Mouse (Mus musculus): ENCODE data around the gene Cyth2. TPM values are rescaled to one million over a fixed set of nuclear protein-coding genes. Genes with fewer than 3 reads are reported as not detected.

Gene Cyth2
- total and polyA plus RNA-seq, 3 experiments = 27.3 to 61.9 (median 59.1) TPM

DNA sequence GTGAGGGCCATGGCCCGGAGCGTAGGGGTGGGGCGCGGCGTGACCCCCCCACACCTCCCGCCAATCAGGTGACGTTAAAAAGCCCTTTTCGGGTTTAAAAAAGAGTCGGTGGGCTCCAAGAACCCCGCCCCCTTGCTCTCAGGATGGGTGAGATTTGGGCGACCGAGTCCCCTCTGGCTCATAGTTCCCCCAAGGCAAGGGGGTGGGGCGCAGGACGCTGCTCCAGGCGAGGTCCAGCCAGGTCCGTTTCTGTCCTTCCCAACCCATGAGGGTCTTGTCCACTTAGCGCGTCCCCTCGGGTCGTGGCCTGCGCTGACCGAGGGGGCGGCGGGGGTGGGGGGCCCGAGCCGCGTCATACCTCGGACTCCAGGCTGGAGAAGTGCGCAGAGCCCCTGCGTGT is 18.0 kb upstream of the Cyth2 start:
- WGBS = 12% methylated on average over 30 of the region's 30 CpGs
- no peaks in the 10 kb centered on the region for H3K36me3 ChIP-seq (ENCODE audit: control insufficient read depth, insufficient read depth, low read length)
- H3K9ac ChIP-seq (ENCODE audit: low read depth, low read length) = no peak overlapping the region
- peaks cover 23% of the 10 kb centered on the region for H3K27me3 ChIP-seq (ENCODE audit: control insufficient read depth, insufficient read depth, low read length)
- H3K4me1 ChIP-seq (ENCODE audit: control insufficient read depth, insufficient read depth, low read length) = peaks cover 4% of the 10 kb centered on the region; the same call in 1 of the 2 replicates
- no peak overlapping the region for H3K27ac ChIP-seq
- H3K4me3 ChIP-seq = no peak overlapping the region
- intact Hi-C loops (cut with DNase I) = loop anchor here (10.0 kb wide), 1 partner anchor 202 kb away; the partner anchor contains the start of genes Abcc6 and Nomo1
- TF ChIP-seq EP300 (IDR thresholded peaks at IDR 0.05; ENCODE audit: insufficient read depth, low read depth, low read length) (no peak), CTCF (IDR thresholded peaks at IDR 0.05) (no peak), POLR2A (IDR thresholded peaks at IDR 0.05; ENCODE audit: insufficient read depth, low read depth, low read length) (no peak)
- no peak for DNase-seq
- no peaks in the 10 kb centered on the region; the same call in 1 of the 2 replicates for H3K79me2 ChIP-seq (replicated peaks; ENCODE audit: control insufficient read depth, insufficient read depth, low read length)

DNA sequence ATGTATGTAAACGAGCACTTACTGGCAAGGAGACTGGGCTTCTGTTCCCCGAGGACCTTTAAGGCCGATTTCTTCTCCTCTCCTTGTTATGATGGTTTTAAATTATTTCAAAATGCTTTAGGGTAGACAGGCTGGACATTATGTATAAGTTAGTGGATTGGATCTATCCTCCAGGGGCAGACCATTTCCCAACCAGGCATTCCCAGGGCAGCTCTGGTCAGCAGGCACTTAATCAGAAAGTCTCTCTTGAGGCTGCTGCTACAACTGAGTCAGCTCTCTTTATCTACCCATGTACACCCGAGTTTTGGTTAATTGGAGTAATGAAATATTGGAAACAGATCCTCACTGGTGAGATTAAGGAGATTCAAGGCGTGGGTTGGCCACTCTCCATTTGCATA is 16.7 kb upstream of the Cyth2 start:
- no peak overlapping the region for H3K27ac ChIP-seq
- intact Hi-C loops (cut with DNase I) = loop anchor here (1.0 to 10.0 kb wide), 3 partner anchors 36 to 204 kb away; partner anchors contain the start of genes Abcc6, Nomo1 and Sphk2
- H3K4me1 ChIP-seq (ENCODE audit: control insufficient read depth, insufficient read depth, low read length) = peaks cover 4% of the 10 kb centered on the region; the same call in 1 of the 2 replicates
- no peaks in the 10 kb centered on the region; the same call in 1 of the 2 replicates for H3K79me2 ChIP-seq (replicated peaks; ENCODE audit: control insufficient read depth, insufficient read depth, low read length)
- no peaks in the 10 kb centered on the region for H3K36me3 ChIP-seq (ENCODE audit: control insufficient read depth, insufficient read depth, low read length)
- TF ChIP-seq POLR2A (IDR thresholded peaks at IDR 0.05; ENCODE audit: insufficient read depth, low read depth, low read length) (no peak), CTCF (IDR thresholded peaks at IDR 0.05) (no peak), EP300 (IDR thresholded peaks at IDR 0.05; ENCODE audit: insufficient read depth, low read depth, low read length) (no peak)
- H3K9ac ChIP-seq (ENCODE audit: low read depth, low read length) = no peak overlapping the region
- H3K4me3 ChIP-seq = peak overlapping the region; percentile 70
- 21% methylated on average over 5 of the region's 5 CpGs for WGBS
- peaks cover 23% of the 10 kb centered on the region for H3K27me3 ChIP-seq (ENCODE audit: control insufficient read depth, insufficient read depth, low read length)
- DNase-seq = no peak

DNA sequence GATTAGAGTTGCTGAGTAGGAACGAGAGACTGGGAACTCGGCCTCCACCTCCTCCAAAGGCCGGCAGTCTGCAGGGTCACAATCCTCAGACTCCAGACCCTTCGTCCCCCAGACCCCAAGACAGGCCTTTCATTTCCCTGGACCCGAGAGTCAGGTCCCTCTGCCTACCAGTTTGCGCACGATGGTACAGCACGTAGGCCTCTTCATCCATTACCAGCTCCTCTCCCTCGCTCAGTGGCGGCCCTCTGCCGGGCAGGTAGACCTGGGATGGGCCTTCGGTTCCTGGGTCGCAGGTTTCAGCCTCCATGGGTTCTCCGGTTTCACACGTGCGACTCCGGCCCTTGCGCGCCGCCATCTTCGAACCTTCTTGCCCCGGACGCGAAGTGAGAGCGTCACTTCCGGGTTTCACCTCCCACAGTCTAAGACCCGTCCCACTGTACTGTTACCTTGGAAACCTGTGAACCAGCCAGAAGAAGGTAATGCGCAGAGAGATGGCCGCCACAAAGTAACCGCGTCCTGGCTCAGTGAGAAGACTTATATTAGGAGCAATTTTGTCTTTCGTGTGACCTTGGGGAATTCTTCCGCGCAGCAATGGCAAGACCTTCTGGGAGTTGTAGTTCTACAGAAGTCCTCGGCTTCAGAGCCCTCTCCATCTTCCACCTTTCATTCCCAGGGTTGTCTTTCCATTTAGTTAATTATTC is 16.2 kb upstream of the Cyth2 start, which contains the start of gene Grwd1:
Gene Grwd1 (minus strand): TSS at position 518 of the 701 bp plus-strand sequence.
- H3K27ac ChIP-seq = peak within 1 kb of the TSS; percentile 92
- intact Hi-C loops (cut with DNase I) = loop anchor here (1.0 to 10.0 kb wide), 3 partner anchors 36 to 204 kb away; partner anchors contain the start of genes Abcc6, Nomo1 and Sphk2
- WGBS = under 1% methylated on average over 35 of the region's 35 CpGs

DNA sequence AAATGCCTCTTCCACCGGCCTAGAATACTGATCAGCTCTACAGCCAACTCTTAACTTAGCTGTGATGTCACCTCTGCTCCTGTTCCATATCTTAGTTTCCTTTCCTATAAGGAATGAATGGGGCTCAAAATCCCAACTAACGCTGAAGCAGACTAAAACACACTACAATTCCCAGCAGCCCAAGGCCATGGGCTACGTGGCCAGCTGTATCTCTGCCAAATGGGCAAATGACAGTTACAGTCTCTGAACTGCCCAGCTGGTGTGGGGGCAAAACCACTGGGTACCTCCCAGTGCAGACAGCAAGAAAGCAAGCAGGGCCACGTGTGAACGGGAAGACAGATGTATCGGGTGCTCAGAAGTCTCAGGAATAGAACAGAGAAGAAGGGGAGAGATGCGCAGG is 12.2 kb upstream of the Cyth2 start:
- WGBS = 76% methylated on average over 7 of the region's 7 CpGs
- H3K4me1 ChIP-seq (ENCODE audit: control insufficient read depth, insufficient read depth, low read length) = peaks cover 4% of the 10 kb centered on the region; the same call in 1 of the 2 replicates
- DNase-seq = no peak

More for the DNA sequence above, 16.2 kb upstream of the Cyth2 start, which contains the start of gene Grwd1:
- DNase-seq = peak; percentile 88 to 89
- Histone ChIP-seq H3K79me2 (replicated peaks; ENCODE audit: control insufficient read depth, insufficient read depth, low read length) (no peaks in the 10 kb centered on the region; the same call in 1 of the 2 replicates), H3K36me3 (ENCODE audit: control insufficient read depth, insufficient read depth, low read length) (no peaks in the 10 kb centered on the region), H3K4me3 (peak within 1 kb of the TSS; percentile 70), H3K4me1 (ENCODE audit: control insufficient read depth, insufficient read depth, low read length) (peaks cover 4% of the 10 kb centered on the region; the same call in 1 of the 2 replicates), H3K27me3 (ENCODE audit: control insufficient read depth, insufficient read depth, low read length) (peaks cover 23% of the 10 kb centered on the region), H3K9ac (ENCODE audit: low read depth, low read length) (peak within 1 kb of the TSS; percentile 66)
- TF ChIP-seq EP300 (IDR thresholded peaks at IDR 0.05; ENCODE audit: insufficient read depth, low read depth, low read length) (no peak), POLR2A (IDR thresholded peaks at IDR 0.05; ENCODE audit: insufficient read depth, low read depth, low read length) (peak; percentile 41), CTCF (IDR thresholded peaks at IDR 0.05) (0 out of 2 replicates have a peak, but pooled peaks have one; percentile 8)

DNA sequence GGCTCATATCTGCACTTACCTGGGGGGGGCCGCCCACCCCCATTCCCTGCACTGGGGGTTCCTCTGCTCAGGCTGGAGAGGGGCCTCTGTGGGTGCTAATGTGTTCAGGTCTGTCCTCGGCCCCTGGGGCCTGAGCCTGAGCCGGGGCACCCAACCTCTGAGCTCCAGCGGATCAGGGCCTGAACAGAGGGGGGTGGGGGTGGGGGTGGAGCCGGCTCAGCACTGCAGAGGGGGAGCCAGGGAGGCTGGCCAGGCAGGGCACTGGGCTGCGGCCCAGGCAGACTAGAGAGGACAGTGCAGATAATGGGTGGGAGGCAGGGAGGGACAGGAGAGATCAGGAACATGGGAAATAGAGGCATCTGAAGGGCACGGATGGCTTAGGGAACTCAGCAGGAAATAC is 10.2 kb upstream of the Cyth2 start, which contains the start of gene Kcnj14:
Gene Kcnj14 (minus strand): TSS at position 185 of the 400 bp plus-strand sequence.
- H3K4me3 ChIP-seq = no peak within 1 kb of the TSS
- WGBS = 34% methylated on average over 7 of the region's 7 CpGs
- H3K27me3 ChIP-seq (ENCODE audit: control insufficient read depth, insufficient read depth, low read length) = no peaks in the 10 kb centered on the region
- no peaks in the 10 kb centered on the region for H3K79me2 ChIP-seq (replicated peaks; ENCODE audit: control insufficient read depth, insufficient read depth, low read length)
- intact Hi-C loops (cut with DNase I) = no loop called here
- no peaks in the 10 kb centered on the region for H3K4me1 ChIP-seq (ENCODE audit: control insufficient read depth, insufficient read depth, low read length)
- H3K36me3 ChIP-seq (ENCODE audit: control insufficient read depth, insufficient read depth, low read length) = no peaks in the 10 kb centered on the region
- DNase-seq = no peak
- H3K9ac ChIP-seq (ENCODE audit: low read depth, low read length) = no peak within 1 kb of the TSS
- H3K27ac ChIP-seq = no peak within 1 kb of the TSS
- no peak for TF ChIP-seq CTCF (IDR thresholded peaks at IDR 0.05)
- no peak for TF ChIP-seq POLR2A (IDR thresholded peaks at IDR 0.05; ENCODE audit: insufficient read depth, low read depth, low read length)
- no peak for TF ChIP-seq EP300 (IDR thresholded peaks at IDR 0.05; ENCODE audit: insufficient read depth, low read depth, low read length)

More for the DNA sequence above, 12.2 kb upstream of the Cyth2 start:
- Histone ChIP-seq H3K36me3 (ENCODE audit: control insufficient read depth, insufficient read depth, low read length) (no peaks in the 10 kb centered on the region), H3K27me3 (ENCODE audit: control insufficient read depth, insufficient read depth, low read length) (no peaks in the 10 kb centered on the region), H3K27ac (no peak overlapping the region), H3K4me3 (no peak overlapping the region), H3K79me2 (replicated peaks; ENCODE audit: control insufficient read depth, insufficient read depth, low read length) (no peaks in the 10 kb centered on the region; the same call in 1 of the 2 replicates), H3K9ac (ENCODE audit: low read depth, low read length) (no peak overlapping the region)
- TF ChIP-seq POLR2A (IDR thresholded peaks at IDR 0.05; ENCODE audit: insufficient read depth, low read depth, low read length) (no peak), CTCF (IDR thresholded peaks at IDR 0.05) (no peak), EP300 (IDR thresholded peaks at IDR 0.05; ENCODE audit: insufficient read depth, low read depth, low read length) (no peak)
- intact Hi-C loops (cut with DNase I) = no loop called here

DNA sequence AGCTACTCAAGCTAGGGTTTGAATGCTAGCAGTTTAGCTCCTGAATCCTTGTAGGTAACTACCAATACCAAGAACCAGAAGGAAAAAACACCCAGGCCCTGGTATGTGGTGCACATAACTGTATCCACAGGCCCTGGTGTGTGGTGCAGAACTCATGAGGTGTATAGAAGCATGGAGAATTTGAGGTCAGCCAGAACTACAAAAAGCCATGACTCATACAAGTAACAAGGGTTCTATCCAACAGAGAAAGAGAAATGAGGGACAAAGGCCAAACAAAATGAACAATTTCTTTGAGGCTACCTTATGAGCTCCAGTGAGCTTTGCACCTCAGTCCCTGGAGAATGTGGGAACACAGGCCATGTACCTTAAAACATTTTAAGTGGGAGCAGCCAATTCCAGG is 6.5 kb upstream of the Cyth2 start:
- no peaks in the 10 kb centered on the region for H3K79me2 ChIP-seq (replicated peaks; ENCODE audit: control insufficient read depth, insufficient read depth, low read length)
- no peaks in the 10 kb centered on the region for H3K36me3 ChIP-seq (ENCODE audit: control insufficient read depth, insufficient read depth, low read length)
- H3K27me3 ChIP-seq (ENCODE audit: control insufficient read depth, insufficient read depth, low read length) = no peaks in the 10 kb centered on the region
- no peaks in the 10 kb centered on the region for H3K4me1 ChIP-seq (ENCODE audit: control insufficient read depth, insufficient read depth, low read length)
- no peak for TF ChIP-seq EP300 (IDR thresholded peaks at IDR 0.05; ENCODE audit: insufficient read depth, low read depth, low read length)
- no peak for TF ChIP-seq CTCF (IDR thresholded peaks at IDR 0.05)
- TF ChIP-seq POLR2A (IDR thresholded peaks at IDR 0.05; ENCODE audit: insufficient read depth, low read depth, low read length) = no peak
- no peak overlapping the region for H3K27ac ChIP-seq
- no peak overlapping the region for H3K4me3 ChIP-seq
- H3K9ac ChIP-seq (ENCODE audit: low read depth, low read length) = no peak overlapping the region
- DNase-seq = no peak
- intact Hi-C loops (cut with DNase I) = no loop called here
